Mouse (Mus musculus) MEL (cell line): Measurements from ENCODE around the gene Gstm7.

Experiments
- POLR2A ChIP-seq, 2 experiments: IDR thresholded peaks; 2 replicates each; pipeline ENCODE4 v1.6.1; 2011 to 2012; ENCODE audit warnings: low read length in 2 of 2, mild to moderate bottlenecking in 2 of 2, control low read depth in 1 of 2, improper control_type of control experiment in 1 of 2, low read depth in 1 of 2, moderate library complexity in 1 of 2; ENCODE audit not compliant: control insufficient read depth in 1 of 2, insufficient read depth in 1 of 2, poor library complexity in 1 of 2
- ZNF384 ChIP-seq: IDR thresholded peaks from 2 replicates; pipeline ENCODE4 v1.6.1; 2012; ENCODE audit warnings: low read depth, mild to moderate bottlenecking, inconsistent platforms, low read length, improper control_type of control experiment

DNA sequence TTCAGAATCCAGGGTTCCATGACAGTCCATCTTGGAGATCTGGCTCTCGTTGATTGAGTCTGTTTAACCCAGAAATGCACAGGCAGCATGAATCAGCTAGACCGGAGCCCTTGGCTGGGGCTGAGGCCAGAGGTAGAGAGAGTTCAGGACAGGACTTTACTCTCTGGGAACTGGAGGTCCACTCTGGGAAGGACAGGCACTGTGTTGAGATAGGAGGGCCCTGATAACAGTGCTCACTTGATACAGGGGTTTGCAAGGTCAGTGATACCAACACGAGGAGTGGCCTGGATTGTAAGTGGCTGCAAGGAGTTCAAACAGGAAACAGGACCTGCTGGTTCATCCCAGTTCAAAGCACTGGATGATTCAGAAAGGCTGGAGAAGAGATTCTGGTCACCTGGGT is 46.1 kb upstream of the Gstm7 start:
- TF ChIP-seq POLR2A (IDR thresholded peaks at IDR 0.05; ENCODE audit: control insufficient read depth in 1 of 2, insufficient read depth in 1 of 2, low read depth in 1 of 2, low read length in 2 of 2, poor library complexity in 1 of 2) (no peak), ZNF384 (no peak)
